Mouse (Mus musculus) forebrain, embryonic 12.5 days (tissue): ENCODE data around the gene Ren1. TPM values are rescaled to one million over a fixed set of nuclear protein-coding genes. Genes with fewer than 3 reads are reported as not detected.
"Not testable (repeated sequence)": the region's sequence is repeated elsewhere in the genome, so short reads cannot be mapped to it uniquely, and the experiment has no call there.

ENCODE experiments used
- ATAC-seq: fragments of 200-750 bp; cut with Nextera tagmentation; 2 replicates; pipeline ENCODE4 v1.8.0; 2017; ENCODE audit warnings: moderate TSS enrichment; ENCODE audit not compliant: low FRiP score
- H3K27ac ChIP-seq: fragments of 300-500 bp; sonication (generic); 2 replicates; pipeline ENCODE4 v1.5.1; 2016; ENCODE audit warnings: mild to moderate bottlenecking
- H3K27me3 ChIP-seq: fragments of 300-500 bp; sonication (generic); 2 replicates; pipeline ENCODE4 v1.6.1; 2016; ENCODE audit warnings: mild to moderate bottlenecking
- H3K36me3 ChIP-seq: fragments of 300-500 bp; sonication (generic); replicated peaks from 2 replicates; pipeline ENCODE4 v1.6.1; 2016; ENCODE audit warnings: mild to moderate bottlenecking
- H3K4me1 ChIP-seq: fragments of 300-500 bp; sonication (generic); 2 replicates; pipeline ENCODE4 v1.6.1; 2016
- H3K4me2 ChIP-seq: fragments of 300-500 bp; sonication (generic); 2 replicates; pipeline ENCODE4 v1.6.1; 2016; ENCODE audit warnings: mild to moderate bottlenecking, moderate library complexity
- H3K4me3 ChIP-seq: fragments of 300-500 bp; sonication (generic); replicated peaks from 2 replicates; pipeline ENCODE4 v1.5.1; 2016; ENCODE audit warnings: mild to moderate bottlenecking
- H3K9ac ChIP-seq: fragments of 300-500 bp; sonication (generic); 2 replicates; pipeline ENCODE4 v1.6.1; 2016; ENCODE audit warnings: mild to moderate bottlenecking
- H3K9me3 ChIP-seq: fragments of 300-500 bp; sonication (generic); 2 replicates; pipeline ENCODE4 v1.6.1; 2016
- WGBS: fragments of 180-500 bp; shearing (Covaris S2); methylation state at CpG from one replicate; pipeline ENCODE4 v1.1.7; 2016; 5-methylcytosine and 5-hydroxymethylcytosine counted together
- polyA plus RNA-seq: library from polyadenylated mRNA; unstranded; fragments of >200 nt; fragmentation: Nextera tagmentation; extraction: Ambion mirVana; gene quantifications from 2 replicates; pipeline ENCODE4 v1.2.1, GENCODE M21; 2016

Gene Ren1
- polyA plus RNA-seq, 1 experiment from 2014 or later, result not detected

DNA sequence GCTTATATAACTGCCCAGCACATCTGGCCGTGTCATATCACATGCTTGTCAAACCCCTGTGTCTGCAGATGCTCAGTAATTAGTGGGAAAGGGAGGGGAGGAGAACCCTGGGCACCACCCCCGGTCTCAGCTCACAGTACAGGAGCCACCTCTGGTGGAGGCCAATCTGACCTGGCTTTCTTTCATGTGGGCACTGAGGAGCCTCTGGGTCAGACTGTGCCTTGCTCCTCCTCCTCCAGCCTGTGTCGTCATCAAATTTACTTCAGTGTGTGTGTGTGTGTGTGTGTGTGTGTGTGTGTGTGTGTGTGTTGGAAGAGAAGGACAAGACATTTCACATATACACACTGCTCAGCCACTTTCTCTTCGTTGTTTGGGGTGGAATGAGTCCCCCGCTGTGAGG is 27.0 kb upstream of the Ren1 start:
- no peak overlapping the region for H3K4me2 ChIP-seq
- no peak overlapping the region for H3K9ac ChIP-seq
- H3K9me3 ChIP-seq, result no peaks in the 10 kb centered on the region
- peaks cover 16% of the 10 kb centered on the region for H3K27me3 ChIP-seq
- WGBS, result 54% methylated on average over 5 of the region's 5 CpGs
- H3K27ac ChIP-seq, result no peak overlapping the region
- H3K36me3 ChIP-seq, result no peaks in the 10 kb centered on the region
- no peak for ATAC-seq
- peaks cover 5% of the 10 kb centered on the region for H3K4me1 ChIP-seq
- no peak overlapping the region for H3K4me3 ChIP-seq

- Histone ChIP-seq H3K27me3 (peaks cover 35% of the 10 kb centered on the region), H3K36me3 (no peaks in the 10 kb centered on the region), H3K9ac (no peak overlapping the region), H3K4me1 (peaks cover 26% of the 10 kb centered on the region), H3K4me2 (no peak overlapping the region), H3K4me3 (no peak overlapping the region), H3K9me3 (no peaks in the 10 kb centered on the region), H3K27ac (no peak overlapping the region)
- no peak for ATAC-seq
- WGBS, result 85% methylated on average over 8 of the region's 8 CpGs
Measured at GRCm38 (mm10) chr1:133325951-133326350, 24.4 kb upstream of the Ren1 start.

DNA sequence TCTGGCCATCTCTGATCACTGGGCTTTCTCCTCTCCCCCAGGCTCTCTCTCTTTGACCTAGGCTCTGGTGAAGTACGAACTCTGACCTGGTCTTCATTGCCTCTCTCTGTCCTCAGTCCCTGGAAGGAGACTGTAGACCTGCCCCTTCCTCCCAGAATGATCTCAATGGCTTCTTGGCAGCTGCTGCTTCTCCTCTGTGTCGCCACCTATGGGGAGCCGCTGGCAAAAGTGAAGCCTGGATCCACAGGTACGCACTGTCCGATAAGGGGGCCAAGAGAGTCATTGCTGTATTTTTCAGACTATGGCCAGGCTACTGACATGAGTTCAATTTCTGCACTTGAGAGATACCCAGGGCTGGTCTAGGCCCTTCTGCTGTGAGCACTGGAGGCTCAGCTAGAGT is 23.2 kb upstream of the Ren1 start:
- Histone ChIP-seq H3K27me3 (peaks cover 46% of the 10 kb centered on the region), H3K4me2 (no peak overlapping the region), H3K4me1 (peaks cover 32% of the 10 kb centered on the region), H3K9me3 (no peaks in the 10 kb centered on the region), H3K27ac (no peak overlapping the region), H3K36me3 (no peaks in the 10 kb centered on the region), H3K9ac (no peak overlapping the region), H3K4me3 (no peak overlapping the region)
- no peak for ATAC-seq
- WGBS, result 52% methylated on average over 5 of the region's 5 CpGs

- no peaks in the 10 kb centered on the region for H3K36me3 ChIP-seq
- no peak overlapping the region for H3K4me3 ChIP-seq
- WGBS, result 18% methylated on average over 6 of the region's 6 CpGs
- H3K4me2 ChIP-seq, result no peak overlapping the region
- H3K27me3 ChIP-seq, result peaks cover 48% of the 10 kb centered on the region
- no peak overlapping the region for H3K9ac ChIP-seq
- no peak overlapping the region for H3K27ac ChIP-seq
- ATAC-seq, result peak; percentile 35; the same call in 1 of the 2 replicates
- H3K9me3 ChIP-seq, result no peaks in the 10 kb centered on the region
- peaks cover 32% of the 10 kb centered on the region for H3K4me1 ChIP-seq
Measured at GRCm38 (mm10) chr1:133328299-133328795, 22.0 kb upstream of the Ren1 start.

GRCm38 (mm10) chr1:133328896-133329637 is 21.2 kb upstream of the Ren1 start:
- Histone ChIP-seq H3K9me3 (no peaks in the 10 kb centered on the region), H3K9ac (peak overlapping the region; percentile 54), H3K4me1 (peaks cover 32% of the 10 kb centered on the region), H3K4me3 (peak overlapping the region; percentile 33), H3K27me3 (peaks cover 48% of the 10 kb centered on the region), H3K27ac (no peak overlapping the region), H3K36me3 (no peaks in the 10 kb centered on the region), H3K4me2 (peak overlapping the region; percentile 63)
- WGBS, result 5% methylated on average over 34 of the region's 34 CpGs
- ATAC-seq, result peak; percentile 36; the same call in 1 of the 2 replicates

DNA sequence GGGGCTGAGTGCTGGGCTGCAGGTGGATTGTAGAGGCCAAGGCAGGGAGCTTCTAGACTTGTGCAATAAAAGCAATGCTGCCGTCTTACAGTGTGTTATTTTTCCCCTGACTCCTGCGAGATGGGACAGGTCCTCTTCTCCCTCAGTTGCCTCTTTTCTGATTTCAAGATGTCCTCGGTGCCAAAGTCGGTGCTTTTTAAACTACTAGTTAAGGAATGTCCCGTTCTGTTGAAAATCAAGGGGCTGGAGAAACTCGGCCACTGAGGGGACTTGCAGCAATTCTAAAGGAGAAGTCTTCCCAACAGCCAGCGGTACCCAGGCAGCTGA is 20.7 kb upstream of the Ren1 start:
- Histone ChIP-seq H3K27ac (no peak overlapping the region), H3K9ac (peak overlapping the region; percentile 54), H3K27me3 (peaks cover 48% of the 10 kb centered on the region), H3K9me3 (no peaks in the 10 kb centered on the region), H3K4me3 (peak overlapping the region; percentile 33), H3K4me1 (peaks cover 32% of the 10 kb centered on the region), H3K36me3 (no peaks in the 10 kb centered on the region), H3K4me2 (peak overlapping the region; percentile 63)
- WGBS, result 22% methylated on average over 7 of the region's 7 CpGs
- ATAC-seq, result no peak

DNA sequence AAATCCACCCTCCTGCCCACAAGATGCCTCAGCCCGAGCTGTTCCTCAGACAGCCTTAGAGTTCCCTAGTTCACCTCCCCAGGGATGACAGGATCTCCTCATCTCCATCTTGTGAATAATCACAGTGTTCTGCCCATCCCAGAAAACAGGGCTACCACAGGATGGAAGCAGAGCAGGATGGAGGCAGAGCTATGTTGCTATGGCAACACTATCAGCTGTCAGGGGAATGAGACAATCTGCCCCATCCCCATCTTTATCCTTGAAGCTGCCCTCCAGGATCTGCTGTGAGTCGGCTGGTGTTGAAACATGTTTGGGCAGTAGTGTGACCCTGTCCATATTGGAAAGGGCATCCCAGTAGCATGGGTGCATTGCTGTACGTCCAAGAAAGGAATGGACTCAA is 19.2 kb upstream of the Ren1 start:
- Histone ChIP-seq H3K4me1 (peaks cover 32% of the 10 kb centered on the region), H3K27ac (no peak overlapping the region), H3K4me3 (no peak overlapping the region), H3K36me3 (no peaks in the 10 kb centered on the region), H3K9me3 (no peaks in the 10 kb centered on the region), H3K9ac (no peak overlapping the region), H3K4me2 (no peak overlapping the region), H3K27me3 (peaks cover 48% of the 10 kb centered on the region)
- peak; percentile 65 for ATAC-seq
- WGBS, result 62% methylated on average over 3 of the region's 3 CpGs

DNA sequence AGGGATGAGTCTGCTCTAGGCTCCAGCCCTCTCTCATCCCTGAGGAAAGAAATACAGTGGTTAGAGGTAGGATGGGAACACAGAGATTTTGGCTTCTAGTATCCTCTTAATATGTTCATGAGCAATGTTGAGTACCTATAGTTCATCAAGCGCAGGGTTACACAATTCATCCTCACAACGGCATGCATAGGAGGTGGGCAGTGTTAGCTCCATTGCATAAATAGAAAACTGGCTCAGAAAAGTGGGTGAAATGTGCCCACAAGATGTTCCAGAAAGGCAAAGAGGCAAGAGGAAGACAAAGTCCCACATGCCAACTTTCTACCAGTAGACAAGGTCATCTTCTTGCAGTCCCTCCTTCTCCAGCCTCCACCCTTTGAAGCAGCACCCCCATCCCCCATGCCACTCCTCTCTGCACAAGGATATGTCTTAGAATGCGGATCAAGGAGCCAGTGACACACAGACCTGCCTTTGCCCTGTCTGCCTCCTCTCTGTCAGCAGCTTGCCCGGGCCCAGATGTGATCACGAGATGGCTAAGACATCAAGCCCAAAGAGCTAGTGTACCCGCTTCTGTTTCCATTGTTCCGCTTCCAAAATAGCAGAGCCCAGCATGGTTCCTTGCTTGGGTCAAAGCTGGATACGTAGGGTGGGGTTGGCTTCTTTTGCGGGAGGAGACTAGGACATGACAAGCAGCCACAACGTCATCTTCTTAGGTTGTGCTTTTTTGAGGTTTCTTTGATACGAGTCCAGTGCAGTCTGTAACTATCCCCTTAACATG is 17.5 kb upstream of the Ren1 start:
- Histone ChIP-seq H3K9me3 (no peaks in the 10 kb centered on the region), H3K4me2 (no peak overlapping the region), H3K4me1 (peaks cover 32% of the 10 kb centered on the region), H3K4me3 (no peak overlapping the region), H3K27me3 (peaks cover 40% of the 10 kb centered on the region), H3K36me3 (no peaks in the 10 kb centered on the region), H3K27ac (no peak overlapping the region), H3K9ac (no peak overlapping the region)
- no peak for ATAC-seq
- 88% methylated on average over 11 of the region's 11 CpGs for WGBS

GRCm38 (mm10) chr1:133333937-133334336 is 16.4 kb upstream of the Ren1 start:
- no peak for ATAC-seq
- H3K4me1 ChIP-seq, result peaks cover 21% of the 10 kb centered on the region
- no peaks in the 10 kb centered on the region for H3K36me3 ChIP-seq
- H3K27ac ChIP-seq, result no peak overlapping the region
- H3K9me3 ChIP-seq, result no peaks in the 10 kb centered on the region
- no peak overlapping the region for H3K9ac ChIP-seq
- H3K27me3 ChIP-seq, result peaks cover 31% of the 10 kb centered on the region
- no peak overlapping the region for H3K4me2 ChIP-seq
- WGBS, result 65% methylated on average over 6 of the region's 6 CpGs
- H3K4me3 ChIP-seq, result no peak overlapping the region

DNA sequence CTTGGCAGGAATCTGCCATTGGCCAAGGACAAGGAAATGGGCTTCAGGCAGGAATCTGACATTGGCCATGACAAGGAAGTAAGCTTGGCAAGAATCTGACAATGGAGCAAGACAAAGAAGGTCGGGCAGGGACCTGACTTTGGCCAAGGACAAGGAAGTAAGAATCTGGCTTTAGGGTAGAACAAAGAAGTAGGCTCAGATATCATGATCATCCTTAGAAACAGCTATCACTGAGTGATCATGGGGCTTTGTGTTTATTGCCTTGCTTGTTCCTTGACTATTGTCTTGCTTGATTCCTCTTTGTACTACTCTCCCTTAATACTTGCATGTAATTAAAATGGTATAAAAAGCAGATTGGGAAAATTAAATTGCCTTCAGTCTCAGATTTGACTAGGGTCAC is 9.9 kb upstream of the Ren1 start:
- H3K27me3 ChIP-seq, ATAC-seq, H3K9ac ChIP-seq, H3K4me3 ChIP-seq, H3K4me2 ChIP-seq, H3K36me3 ChIP-seq, H3K4me1 ChIP-seq, H3K27ac ChIP-seq, H3K9me3 ChIP-seq: not testable (repeated sequence)
- 54% methylated on average over 1 of the region's 1 CpGs for WGBS

DNA sequence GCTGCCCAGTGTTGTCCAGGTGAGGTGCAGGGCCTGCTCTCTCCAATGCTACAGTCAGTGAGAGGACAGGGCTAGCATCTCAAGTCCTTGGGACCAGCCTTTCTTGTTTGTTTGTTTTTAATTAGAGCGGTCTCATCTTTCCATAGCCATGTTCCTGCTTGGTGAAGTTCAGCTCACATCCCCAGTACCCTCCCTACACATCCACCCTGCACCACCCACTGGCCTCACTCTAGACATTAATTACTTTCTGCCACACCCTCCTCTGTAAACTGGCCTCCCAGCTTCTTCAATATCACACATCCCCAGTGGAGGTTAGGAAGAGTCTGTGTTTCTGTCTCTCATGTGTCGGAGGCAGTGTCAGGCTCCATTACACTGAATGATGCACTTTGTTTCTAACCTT is 6.0 kb upstream of the Ren1 start:
- no peaks in the 10 kb centered on the region for H3K36me3 ChIP-seq
- WGBS, result 91% methylated on average over 2 of the region's 2 CpGs
- H3K9me3 ChIP-seq, result 0 out of 2 replicates have a peak, but pooled peaks cover 4% of the 10 kb centered on the region

GRCm38 (mm10) chr1:133346531-133346930 is 3.8 kb upstream of the Ren1 start:
- H3K27me3 ChIP-seq, result no peaks in the 10 kb centered on the region
- no peaks in the 10 kb centered on the region for H3K36me3 ChIP-seq
- no peak overlapping the region for H3K9ac ChIP-seq
- 89% methylated on average over 9 of the region's 9 CpGs for WGBS
- H3K4me2 ChIP-seq, result no peak overlapping the region
- no peak overlapping the region for H3K4me3 ChIP-seq
- ATAC-seq, result no peak
- H3K9me3 ChIP-seq, result 0 out of 2 replicates have a peak, but pooled peaks cover 4% of the 10 kb centered on the region
- no peaks in the 10 kb centered on the region for H3K4me1 ChIP-seq
- no peak overlapping the region for H3K27ac ChIP-seq

More for the DNA sequence above, 6.0 kb upstream of the Ren1 start:
- Histone ChIP-seq H3K4me1 (no peaks in the 10 kb centered on the region), H3K4me3 (no peak overlapping the region), H3K4me2 (no peak overlapping the region), H3K27ac (no peak overlapping the region), H3K27me3 (no peaks in the 10 kb centered on the region), H3K9ac (no peak overlapping the region)
- ATAC-seq, result no peak
